Mouse (Mus musculus) kidney, embryonic 14.5 days (tissue): ENCODE data around the gene Angptl8. TPM values are rescaled to one million over a fixed set of nuclear protein-coding genes. Genes with fewer than 3 reads are reported as not detected.

ENCODE experiments used
- ATAC-seq: fragments of 200-750 bp; cut with Nextera tagmentation; 2 replicates; pipeline ENCODE4 v1.8.0; 2017; ENCODE audit warnings: moderate number of reproducible peaks, mild to moderate bottlenecking, moderate TSS enrichment, moderate library complexity; ENCODE audit not compliant: low FRiP score, low TSS enrichment
- H3K27ac ChIP-seq: fragments of 300-500 bp; sonication (generic); 2 replicates; pipeline ENCODE4 v1.5.1; 2014; ENCODE audit warnings: low read depth, mild to moderate bottlenecking, low read length, moderate library complexity, mixed read lengths
- H3K27me3 ChIP-seq: fragments of 300-500 bp; sonication (generic); 2 replicates; pipeline ENCODE4 v1.6.1; 2014; ENCODE audit warnings: mild to moderate bottlenecking, low read length; ENCODE audit not compliant: control insufficient read depth, insufficient read depth
- H3K36me3 ChIP-seq: fragments of 300-500 bp; sonication (generic); 2 replicates; pipeline ENCODE4 v1.6.1; 2014; ENCODE audit warnings: low read length, mixed read lengths; ENCODE audit not compliant: control insufficient read depth, insufficient read depth
- H3K4me1 ChIP-seq: fragments of 300-500 bp; sonication (generic); 2 replicates; pipeline ENCODE4 v1.6.1; 2014; ENCODE audit warnings: low read length, mixed read lengths; ENCODE audit not compliant: control insufficient read depth, insufficient read depth
- H3K4me2 ChIP-seq: fragments of 300-500 bp; sonication (generic); replicated peaks from 2 replicates; pipeline ENCODE4 v1.6.1; 2014; ENCODE audit warnings: low read depth, mild to moderate bottlenecking, low read length
- H3K4me3 ChIP-seq: fragments of 300-500 bp; sonication (generic); 2 replicates; pipeline ENCODE4 v1.5.1; 2014; ENCODE audit warnings: mild to moderate bottlenecking, low read length
- H3K9ac ChIP-seq: fragments of 300-500 bp; sonication (generic); 2 replicates; pipeline ENCODE4 v1.6.1; 2014; ENCODE audit warnings: low read depth, mild to moderate bottlenecking, low read length, moderate library complexity
- H3K9me3 ChIP-seq: fragments of 300-500 bp; sonication (generic); 2 replicates; pipeline ENCODE4 v1.6.1; 2016; ENCODE audit warnings: low read length; ENCODE audit not compliant: control insufficient read depth
- WGBS: fragments of 180-500 bp; shearing (Covaris S2); extraction: QIAGEN DNeasy Blood & Tissue Kit; methylation state at CpG from one replicate; pipeline ENCODE4 v1.1.7; 2014; 5-methylcytosine and 5-hydroxymethylcytosine counted together
- polyA plus RNA-seq: library from polyadenylated mRNA; unstranded; fragments of >200 nt; fragmentation: Nextera tagmentation; extraction: Ambion mirVana; gene quantifications from 2 replicates; pipeline ENCODE4 v1.2.1, GENCODE M21; 2014

Gene Angptl8
- polyA plus RNA-seq, 1 experiment from 2014 or later = 3.4 TPM

GRCm38 (mm10) chr9:21794925-21795324, 40.4 kb upstream of the Angptl8 start:
- no peak overlapping the region for H3K27ac ChIP-seq
- no peaks in the 10 kb centered on the region for H3K27me3 ChIP-seq
- H3K36me3 ChIP-seq = peaks cover 54% of the 10 kb centered on the region
- 94% methylated on average over 25 of the region's 25 CpGs for WGBS
- no peak overlapping the region for H3K4me2 ChIP-seq
- H3K4me3 ChIP-seq = no peak overlapping the region
- ATAC-seq = no peak
- H3K9me3 ChIP-seq = no peaks in the 10 kb centered on the region
- peaks cover 26% of the 10 kb centered on the region for H3K4me1 ChIP-seq
- no peak overlapping the region for H3K9ac ChIP-seq

- no peak for ATAC-seq
- Histone ChIP-seq H3K36me3 (peaks cover 51% of the 10 kb centered on the region), H3K4me1 (peaks cover 26% of the 10 kb centered on the region), H3K9me3 (no peaks in the 10 kb centered on the region), H3K4me3 (peak overlapping the region; percentile 88; the same call in 1 of the 2 replicates), H3K27me3 (no peaks in the 10 kb centered on the region), H3K27ac (peak overlapping the region; percentile 53; the same call in 1 of the 2 replicates), H3K4me2 (peak overlapping the region; percentile 63), H3K9ac (peak overlapping the region; percentile 52; the same call in 1 of the 2 replicates)
- WGBS = 74% methylated on average over 5 of the region's 5 CpGs
Measured at GRCm38 (mm10) chr9:21795579-21795978, 39.7 kb upstream of the Angptl8 start.

GRCm38 (mm10) chr9:21796259-21796658, 39.1 kb upstream of the Angptl8 start:
- Histone ChIP-seq H3K36me3 (peaks cover 45% of the 10 kb centered on the region), H3K27ac (peak overlapping the region; percentile 53), H3K9ac (peak overlapping the region; percentile 52), H3K27me3 (no peaks in the 10 kb centered on the region), H3K4me3 (peak overlapping the region; percentile 88; the same call in 1 of the 2 replicates), H3K4me2 (peak overlapping the region; percentile 63), H3K9me3 (no peaks in the 10 kb centered on the region), H3K4me1 (peaks cover 26% of the 10 kb centered on the region)
- peak; percentile 19; the same call in 1 of the 2 replicates for ATAC-seq
- 42% methylated on average over 3 of the region's 3 CpGs for WGBS

GRCm38 (mm10) chr9:21796919-21797318, 38.4 kb upstream of the Angptl8 start:
- H3K9ac ChIP-seq = peak overlapping the region; percentile 2; the same call in 1 of the 2 replicates
- H3K4me3 ChIP-seq = peak overlapping the region; percentile 88; the same call in 1 of the 2 replicates
- no peaks in the 10 kb centered on the region for H3K9me3 ChIP-seq
- H3K4me1 ChIP-seq = peaks cover 26% of the 10 kb centered on the region
- no peak for ATAC-seq
- H3K36me3 ChIP-seq = peaks cover 43% of the 10 kb centered on the region
- peak overlapping the region; percentile 96; the same call in 1 of the 2 replicates for H3K27ac ChIP-seq
- WGBS = 67% methylated on average over 3 of the region's 3 CpGs
- H3K27me3 ChIP-seq = no peaks in the 10 kb centered on the region
- H3K4me2 ChIP-seq = peak overlapping the region; percentile 63

- H3K4me1 ChIP-seq = peaks cover 20% of the 10 kb centered on the region
- H3K36me3 ChIP-seq = peaks cover 38% of the 10 kb centered on the region
Measured at GRCm38 (mm10) chr9:21797921-21798344, 37.4 kb upstream of the Angptl8 start.

GRCm38 (mm10) chr9:21798345-21799009, 36.8 kb upstream of the Angptl8 start, which contains the start of gene Kank2:
Kank2 (minus strand) TSS chr9:21798744.
- no peaks in the 10 kb centered on the region for H3K27me3 ChIP-seq
- H3K4me1 ChIP-seq = peaks cover 20% of the 10 kb centered on the region
- H3K4me3 ChIP-seq = peak within 1 kb of the TSS; percentile 88
- ATAC-seq = peak; percentile 85
- under 1% methylated on average over 52 of the region's 52 CpGs for WGBS
- H3K36me3 ChIP-seq = peaks cover 33% of the 10 kb centered on the region
- peak within 1 kb of the TSS; percentile 96 for H3K27ac ChIP-seq
- no peaks in the 10 kb centered on the region for H3K9me3 ChIP-seq
- H3K4me2 ChIP-seq = peak within 1 kb of the TSS; percentile 63
- H3K9ac ChIP-seq = peak within 1 kb of the TSS; percentile 89

More at GRCm38 (mm10) chr9:21797921-21798344, 37.4 kb upstream of the Angptl8 start:
- H3K4me3 ChIP-seq = peak overlapping the region; percentile 88
- WGBS = under 1% methylated on average over 21 of the region's 26 CpGs
- peak overlapping the region; percentile 89 for H3K9ac ChIP-seq
- H3K4me2 ChIP-seq = peak overlapping the region; percentile 63
- ATAC-seq = peak; percentile 75
- no peaks in the 10 kb centered on the region for H3K27me3 ChIP-seq
- peak overlapping the region; percentile 96 for H3K27ac ChIP-seq
- H3K9me3 ChIP-seq = no peaks in the 10 kb centered on the region

GRCm38 (mm10) chr9:21799010-21799350, 36.3 kb upstream of the Angptl8 start:
- no peaks in the 10 kb centered on the region for H3K9me3 ChIP-seq
- H3K27me3 ChIP-seq = no peaks in the 10 kb centered on the region
- H3K4me1 ChIP-seq = peaks cover 20% of the 10 kb centered on the region
- H3K27ac ChIP-seq = no peak overlapping the region
- peak overlapping the region; percentile 88 for H3K4me3 ChIP-seq
- H3K9ac ChIP-seq = peak overlapping the region; percentile 89; the same call in 1 of the 2 replicates
- H3K36me3 ChIP-seq = peaks cover 28% of the 10 kb centered on the region
- peak overlapping the region; percentile 63 for H3K4me2 ChIP-seq
- WGBS = 50% methylated on average over 3 of the region's 3 CpGs
- no peak for ATAC-seq

- Histone ChIP-seq H3K9me3 (no peaks in the 10 kb centered on the region), H3K9ac (no peak overlapping the region), H3K4me3 (no peak overlapping the region), H3K27me3 (no peaks in the 10 kb centered on the region), H3K36me3 (peaks cover 12% of the 10 kb centered on the region; the same call in 1 of the 2 replicates), H3K4me1 (peaks cover 12% of the 10 kb centered on the region), H3K27ac (no peak overlapping the region), H3K4me2 (no peak overlapping the region)
- ATAC-seq = no peak
- WGBS = 87% methylated on average over 7 of the region's 7 CpGs
Measured at GRCm38 (mm10) chr9:21801121-21801520, 34.2 kb upstream of the Angptl8 start.

- peaks cover 8% of the 10 kb centered on the region; the same call in 1 of the 2 replicates for H3K4me1 ChIP-seq
- ATAC-seq = no peak
- H3K9ac ChIP-seq = no peak overlapping the region
- H3K4me2 ChIP-seq = no peak overlapping the region
- no peaks in the 10 kb centered on the region for H3K27me3 ChIP-seq
- 90% methylated on average over 7 of the region's 7 CpGs for WGBS
- no peak overlapping the region for H3K27ac ChIP-seq
- H3K36me3 ChIP-seq = peaks cover 12% of the 10 kb centered on the region; the same call in 1 of the 2 replicates
- H3K4me3 ChIP-seq = no peak overlapping the region
- no peaks in the 10 kb centered on the region for H3K9me3 ChIP-seq
Measured at GRCm38 (mm10) chr9:21801591-21801990, 33.7 kb upstream of the Angptl8 start.
